Mouse (Mus musculus) spleen, postnatal 4 days (tissue): Measurements from ENCODE around the gene Lrp8.

Experiments
- DNase-seq, 2 experiments: peaks; one replicate each; pipeline ENCODE4 v3.0.0; 2022; ENCODE audit warnings: low spot score in 2 of 2

Lrp8 gene

DNA sequence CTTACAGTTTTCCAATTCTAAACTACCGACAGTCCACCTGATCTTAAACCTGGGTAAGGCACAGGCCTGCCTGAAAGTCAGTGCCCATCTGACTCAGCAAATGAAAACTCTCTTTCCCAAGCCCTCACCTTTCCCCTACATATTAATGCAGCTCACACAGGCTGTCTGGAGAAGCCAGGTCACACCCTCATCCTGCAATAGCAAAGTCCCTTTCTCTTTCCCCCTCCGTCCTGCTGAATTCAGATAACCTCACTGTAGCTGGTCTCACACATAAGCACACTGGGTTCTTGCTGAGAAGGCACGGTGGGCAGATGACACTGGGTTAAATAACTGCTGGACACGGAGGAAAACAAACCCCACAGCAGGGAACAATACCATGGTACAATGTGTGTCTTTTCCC is 119.9 kb downstream of the Lrp8 start:
- DNase-seq, result no peak

DNA sequence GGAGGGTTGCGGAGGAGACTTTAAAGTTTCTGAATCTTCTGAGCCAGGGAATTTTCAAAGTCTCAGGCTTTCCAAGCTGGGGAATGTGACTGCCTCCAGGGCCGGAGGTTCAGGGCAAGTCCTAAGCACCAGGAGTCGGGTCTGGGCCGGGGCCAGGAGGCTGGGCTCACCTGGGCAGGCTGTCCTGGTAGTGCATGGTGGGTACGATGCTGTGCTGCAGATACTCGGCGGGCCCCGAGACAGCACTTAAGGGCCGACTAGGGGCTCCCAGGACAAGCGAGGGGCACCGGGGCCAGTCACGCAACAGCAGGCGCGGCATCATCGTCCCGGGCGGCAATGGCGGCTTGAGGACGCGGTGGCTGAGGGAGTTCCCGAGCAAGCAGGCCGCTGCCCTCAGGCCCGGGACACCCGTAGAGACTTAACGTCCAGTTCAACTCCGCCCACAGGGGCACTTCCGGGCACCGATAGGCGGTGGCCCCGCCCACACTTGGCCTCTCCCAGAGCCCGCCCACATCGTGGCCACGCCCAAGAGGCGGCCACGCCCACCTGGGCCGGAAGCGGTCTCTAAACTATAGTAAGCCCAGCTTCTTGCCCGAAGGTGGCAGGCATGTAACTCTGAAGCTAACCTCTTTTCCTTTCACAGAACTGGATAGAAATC is 121.2 kb downstream of the Lrp8 start, which contains the start of gene Cpt2:
Cpt2 (minus strand) TSS at position 466 of the 658 bp plus-strand sequence.
- DNase-seq, result peak; percentile 96 to 98

DNA sequence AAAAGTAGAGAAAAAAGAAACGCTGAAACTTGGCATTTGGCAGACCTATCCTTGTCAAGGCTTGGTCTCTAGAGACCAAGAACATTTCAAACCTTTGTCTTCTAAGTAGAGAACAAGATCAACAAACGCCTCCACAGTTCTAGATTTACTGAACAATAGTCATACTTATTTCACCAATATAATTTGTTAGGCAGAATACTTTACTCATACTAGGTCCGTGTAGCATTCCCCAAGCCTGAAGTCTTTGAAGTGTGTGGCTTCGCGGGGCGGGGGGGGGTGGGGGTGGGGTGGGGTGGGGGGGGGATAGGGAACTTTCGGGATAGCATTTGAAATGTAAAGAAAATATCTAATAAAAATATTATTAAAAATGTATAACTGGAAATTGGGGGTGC is 121.7 kb downstream of the Lrp8 start:
- DNase-seq, result no peak
